Mouse (Mus musculus): ENCODE measurements around the gene Atp2a3.

Gene Atp2a3

DNA sequence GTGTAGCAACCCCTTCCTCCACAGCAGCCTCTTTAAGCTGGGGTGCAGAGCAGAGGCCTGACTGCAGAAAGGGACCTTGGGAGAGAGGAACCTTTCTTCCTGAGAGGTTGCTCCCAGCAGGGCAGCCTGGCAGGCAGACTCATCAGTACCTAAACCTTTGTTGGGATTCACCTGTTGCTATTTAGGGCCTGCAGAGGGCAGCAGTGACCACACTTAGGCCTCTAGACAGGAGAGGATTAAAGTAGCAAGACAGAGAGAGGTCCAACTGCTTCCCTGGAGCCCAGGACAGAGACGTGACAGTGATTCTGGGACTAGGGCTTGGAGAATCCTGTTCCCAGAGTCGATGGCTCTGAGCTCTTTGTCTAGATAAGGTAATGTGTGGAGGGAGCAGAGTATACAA is 45.4 kb downstream of the Atp2a3 start:
- peak; percentile 57 for DNase-seq (ENCODE audit: low read depth)

DNA sequence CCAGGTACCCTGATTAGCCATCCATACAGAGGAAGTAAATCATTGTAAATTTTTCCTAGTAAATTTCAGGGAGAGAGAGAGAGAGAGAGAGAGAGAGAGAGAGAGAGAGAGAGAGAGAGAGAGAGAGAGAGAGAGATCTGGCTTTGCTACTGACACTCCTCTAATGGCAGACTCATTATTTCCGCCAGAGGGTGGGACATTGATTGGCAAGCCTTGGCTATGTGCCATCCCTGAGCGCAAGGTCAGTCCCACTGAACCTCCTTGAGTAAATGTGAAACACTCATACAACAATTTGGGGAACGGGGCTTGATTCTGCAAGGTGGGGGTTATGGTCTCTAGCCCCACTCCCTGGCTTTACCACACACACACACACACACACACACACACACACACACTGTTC is 46.1 kb downstream of the Atp2a3 start:
- DNase-seq (ENCODE audit: low read depth), result no peak

DNA sequence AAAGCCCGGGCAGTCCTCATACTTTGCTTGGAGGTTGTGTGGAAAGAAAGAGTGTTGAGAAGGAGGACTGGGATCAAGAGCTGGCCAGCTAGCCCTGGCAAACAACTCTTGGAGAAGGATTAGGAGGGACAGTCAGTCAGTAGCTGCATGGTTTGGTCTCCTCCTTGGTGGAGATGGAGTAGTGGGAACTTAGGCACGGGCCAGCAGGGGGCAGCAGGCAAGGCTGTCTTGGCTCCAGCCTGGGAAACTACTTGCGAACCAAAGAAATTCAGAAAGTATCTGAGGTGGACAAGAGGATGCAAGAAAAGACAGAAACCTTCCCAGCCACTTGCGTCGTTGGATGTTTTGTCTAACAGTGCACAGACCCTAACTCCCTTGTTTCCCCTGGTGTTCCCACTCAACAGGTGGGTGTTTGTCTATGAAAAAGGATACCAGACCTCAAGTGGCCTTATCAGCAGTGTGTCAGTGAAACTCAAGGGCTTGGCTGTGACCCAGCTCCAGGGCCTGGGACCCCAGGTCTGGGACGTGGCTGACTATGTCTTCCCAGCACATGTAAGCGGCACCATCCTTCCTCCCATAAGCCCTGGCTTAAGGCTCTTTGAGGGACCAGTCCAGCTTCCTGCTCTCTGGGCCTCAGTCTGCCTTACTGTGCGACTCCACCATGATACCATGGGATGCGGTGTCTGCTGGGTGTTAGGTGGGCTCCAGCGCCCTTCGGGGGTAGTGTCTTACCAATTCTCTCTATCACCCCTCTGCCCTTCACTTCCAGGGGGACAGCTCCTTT is 46.9 kb downstream of the Atp2a3 start:
- no peak for DNase-seq (ENCODE audit: low read depth)

GRCm38 (mm10) chr11:73008826-73009225 is 47.9 kb downstream of the Atp2a3 start:
- DNase-seq (ENCODE audit: low read depth), result no peak

- DNase-seq (ENCODE audit: low read depth), result no peak
Measured at GRCm38 (mm10) chr11:73009531-73010274, 48.7 kb downstream of the Atp2a3 start.

DNA sequence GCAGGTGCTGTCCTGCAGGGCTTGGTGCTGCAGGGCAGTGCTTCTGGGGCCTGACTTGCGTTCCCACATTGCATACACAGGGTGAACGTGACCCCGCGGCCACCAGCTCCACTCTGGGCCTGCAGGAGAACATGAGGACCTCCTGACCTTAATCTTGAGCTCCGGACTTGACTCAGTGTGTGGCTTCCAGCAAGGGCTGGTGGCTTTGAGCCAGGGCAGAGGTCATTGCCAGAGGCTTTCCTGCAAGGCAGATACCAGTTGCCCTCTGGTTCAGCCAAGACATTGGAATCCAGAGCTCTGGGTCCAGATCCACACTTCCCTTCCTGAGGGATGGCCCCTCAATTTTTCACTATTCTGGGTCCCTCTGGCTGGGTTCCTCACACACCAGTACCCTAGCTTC is 53.0 kb downstream of the Atp2a3 start:
- no peak for DNase-seq (ENCODE audit: low read depth)

DNA sequence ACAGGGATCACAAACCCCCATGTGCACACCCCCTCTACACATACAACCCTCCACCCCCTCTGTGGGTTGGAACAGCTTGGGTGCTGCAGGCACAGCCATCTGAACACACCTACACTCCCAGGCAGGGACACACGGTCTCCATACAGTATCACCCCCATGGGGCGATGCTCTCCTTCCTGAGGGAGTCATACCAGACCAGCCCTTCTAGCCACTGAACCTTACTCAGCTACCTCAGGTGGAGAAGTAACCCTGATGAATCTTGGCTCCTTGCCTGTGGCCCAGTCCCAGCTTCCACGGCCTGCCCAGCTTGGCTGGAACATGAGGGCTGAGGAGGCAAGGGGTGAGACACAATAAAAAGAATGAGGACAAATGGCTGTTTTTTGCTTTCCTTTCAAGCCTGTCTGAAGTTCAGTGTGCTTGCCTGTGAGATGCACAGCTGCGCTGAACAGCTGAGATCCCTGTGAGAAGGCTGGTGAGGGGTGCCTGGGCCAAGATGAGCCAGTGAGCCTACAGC is 53.9 kb downstream of the Atp2a3 start:
- DNase-seq (ENCODE audit: low read depth), result no peak

DNA sequence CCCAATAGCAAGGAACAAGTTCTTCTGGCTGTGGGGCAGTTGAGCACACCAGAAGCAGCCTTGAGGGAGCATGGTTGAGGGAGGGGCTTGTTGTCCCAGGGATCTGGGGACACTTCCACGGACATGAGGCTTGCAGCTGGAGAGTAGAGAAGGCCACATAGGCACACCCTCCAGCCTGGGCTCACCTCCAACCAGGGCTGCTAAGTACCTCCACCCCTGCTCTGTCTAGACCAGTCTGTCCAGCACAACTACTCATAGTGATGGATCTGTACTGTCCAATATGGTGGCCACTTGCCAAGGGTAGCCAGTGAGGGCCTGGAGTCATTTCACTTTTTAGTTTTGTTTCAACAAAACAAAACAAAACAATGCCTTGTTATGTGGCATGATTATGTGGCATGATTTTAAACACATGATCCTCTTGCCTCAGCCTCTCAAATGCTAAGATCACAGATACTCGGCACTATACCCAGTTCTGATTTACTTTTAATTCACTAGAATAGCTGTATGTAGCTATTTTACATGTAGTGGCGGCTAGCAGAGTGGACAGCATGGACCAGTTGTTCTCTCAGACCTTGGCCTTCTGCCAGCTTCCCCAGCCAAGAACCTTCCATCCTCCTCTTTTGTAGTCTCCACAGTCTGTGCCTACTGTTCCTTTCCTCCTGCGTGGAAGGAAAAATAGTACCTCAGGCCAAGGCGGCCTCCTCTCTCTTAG is 54.6 kb downstream of the Atp2a3 start:
- DNase-seq (ENCODE audit: low read depth), result no peak

GRCm38 (mm10) chr11:73016103-73016420 is 55.1 kb downstream of the Atp2a3 start:
- DNase-seq (ENCODE audit: low read depth), result no peak

DNA sequence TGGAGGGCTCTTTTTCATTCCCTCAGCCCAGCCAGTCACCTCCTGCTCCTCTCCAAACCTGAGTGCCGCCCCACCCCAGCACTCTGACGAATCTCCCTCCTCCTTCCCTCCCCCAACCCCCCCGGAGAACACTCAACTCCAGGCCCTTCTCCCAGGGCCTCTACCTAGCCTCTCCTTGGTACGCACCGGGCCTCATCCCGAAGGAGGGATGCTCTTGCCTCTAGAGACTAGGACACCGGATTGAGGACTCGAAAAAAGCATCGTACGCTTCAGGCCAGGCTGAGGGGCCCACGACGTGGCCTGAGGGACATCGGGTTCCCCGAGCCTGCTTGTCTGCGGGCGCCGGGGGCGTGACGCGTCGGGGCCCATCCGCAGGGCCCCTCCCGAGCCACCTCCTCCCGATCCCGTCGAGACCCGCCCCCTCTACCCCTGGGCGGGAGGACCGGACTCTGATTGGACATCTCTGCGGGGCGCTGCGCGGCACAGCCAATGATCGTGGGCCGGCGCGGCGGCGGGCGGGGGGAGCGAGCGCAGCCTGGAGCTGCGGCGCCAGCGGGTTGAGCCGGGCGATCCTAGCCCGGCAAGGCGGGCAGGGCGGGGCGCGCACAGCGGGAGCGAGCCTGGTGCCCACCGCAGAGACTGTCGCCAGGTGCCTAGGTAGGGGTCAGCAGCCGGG is 57.6 kb downstream of the Atp2a3 start, which contains the start of gene Camkk1:
TSS of gene Camkk1 (plus strand) at position 538 of the 676 bp plus-strand sequence.
- peak; percentile 90 for DNase-seq (ENCODE audit: low read depth)

- peak; percentile 7 for DNase-seq (ENCODE audit: low read depth)
Measured at GRCm38 (mm10) chr11:73019147-73019795, 58.3 kb downstream of the Atp2a3 start.

GRCm38 (mm10) chr11:73020953-73021800 is 60.2 kb downstream of the Atp2a3 start:
- no peak for DNase-seq (ENCODE audit: low read depth)

DNA sequence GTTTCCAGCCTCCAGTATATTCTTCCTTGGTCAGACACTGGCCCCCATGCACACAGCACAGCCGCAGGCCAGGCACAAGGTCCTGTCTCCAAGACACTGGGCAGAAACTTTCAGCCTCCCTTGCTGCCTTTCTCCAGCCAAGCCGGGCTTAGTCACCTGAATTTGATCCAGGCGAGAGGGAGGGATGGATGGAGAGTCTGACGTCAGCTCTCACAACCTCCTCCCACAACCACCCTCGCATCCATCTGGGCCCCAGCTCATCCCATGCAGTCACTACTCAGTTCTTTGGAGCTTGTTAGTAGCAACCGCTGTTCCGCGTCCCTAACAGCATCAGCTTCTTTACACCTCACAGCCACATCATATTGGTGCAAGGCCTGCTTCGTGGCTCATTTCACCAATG is 62.1 kb downstream of the Atp2a3 start:
- no peak for DNase-seq (ENCODE audit: low read depth)

DNA sequence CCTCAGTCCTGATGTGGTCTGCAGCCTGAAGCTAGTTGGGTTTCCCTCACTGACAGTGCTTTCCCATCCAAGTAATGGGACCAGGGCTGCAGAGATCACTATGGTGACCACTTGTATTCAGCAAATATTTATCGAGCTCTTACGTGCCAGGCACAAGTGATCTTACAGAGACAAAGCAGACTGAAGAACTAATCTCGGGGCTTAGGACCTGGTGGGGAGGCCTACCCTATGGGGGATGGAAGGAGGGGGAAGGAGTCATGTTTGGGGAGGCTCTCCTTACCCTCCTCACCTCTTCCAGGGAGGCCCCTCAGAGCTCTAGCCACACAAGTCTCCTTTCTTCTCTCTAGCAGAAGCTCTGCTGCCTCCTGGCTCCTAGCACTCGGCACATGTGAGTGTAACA is 62.9 kb downstream of the Atp2a3 start:
- no peak for DNase-seq (ENCODE audit: low read depth)

DNA sequence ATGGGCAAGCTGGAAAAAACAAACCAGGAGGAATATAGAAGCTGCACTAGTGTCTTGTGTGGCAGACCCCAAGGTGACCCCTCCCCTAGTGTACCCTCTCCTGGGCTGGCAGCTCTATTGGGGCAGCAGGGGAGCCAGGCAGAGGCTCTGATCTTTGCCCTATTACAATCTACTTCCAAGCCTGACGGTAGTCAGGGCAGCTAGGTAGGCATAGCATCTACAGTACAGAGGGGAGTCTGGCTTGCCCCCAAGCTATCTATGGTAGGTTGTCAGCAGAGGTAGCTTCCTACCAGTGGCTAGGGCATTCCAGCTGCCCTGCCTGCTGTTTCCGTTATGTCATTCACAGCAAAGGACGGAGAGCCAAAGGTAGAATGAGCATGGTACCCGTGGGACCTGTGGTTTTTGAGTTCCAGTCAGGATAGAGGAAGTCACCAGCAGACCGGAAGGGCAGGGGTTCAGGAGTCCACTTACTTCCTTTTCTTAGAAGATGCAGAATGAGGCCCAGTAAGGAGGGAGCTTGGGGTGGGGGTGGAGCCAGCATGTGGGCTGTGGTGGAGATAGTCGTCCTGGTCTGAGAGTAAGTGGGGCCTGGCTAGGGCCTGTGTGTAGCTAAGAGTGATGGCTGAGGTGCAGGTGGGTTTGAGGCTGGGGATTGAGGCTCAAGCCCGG is 63.4 kb downstream of the Atp2a3 start:
- DNase-seq (ENCODE audit: low read depth), result no peak

- no peak for DNase-seq (ENCODE audit: low read depth)
Measured at GRCm38 (mm10) chr11:73026961-73027360, 66.0 kb downstream of the Atp2a3 start.

GRCm38 (mm10) chr11:73030821-73031498 is 70.0 kb downstream of the Atp2a3 start:
- DNase-seq (ENCODE audit: low read depth), result peak; percentile 78

DNA sequence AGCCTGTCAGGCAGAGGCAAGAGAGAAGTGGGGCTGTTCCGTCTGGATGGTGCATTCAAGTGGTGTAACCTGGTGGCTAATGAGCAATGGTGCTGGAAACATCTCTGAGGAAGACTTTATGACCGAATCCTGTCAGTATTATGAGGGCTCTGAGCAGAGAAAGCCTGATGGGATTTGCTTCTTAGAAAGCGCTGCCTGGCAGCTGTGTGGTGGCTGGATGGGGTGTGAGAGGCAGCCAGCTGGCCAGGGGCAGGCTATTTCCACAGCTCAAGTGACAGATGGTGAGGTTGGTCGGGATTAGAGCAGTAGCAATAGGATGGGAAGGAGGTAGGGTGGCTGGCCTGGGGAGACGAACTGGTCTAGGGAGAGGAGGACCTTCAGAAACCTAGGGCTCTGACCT is 70.6 kb downstream of the Atp2a3 start:
- no peak for DNase-seq (ENCODE audit: low read depth)

- no peak for DNase-seq (ENCODE audit: low read depth)
Measured at GRCm38 (mm10) chr11:73036077-73036476, 75.1 kb downstream of the Atp2a3 start.

GRCm38 (mm10) chr11:73036889-73037288 is 75.9 kb downstream of the Atp2a3 start:
- DNase-seq (ENCODE audit: low read depth), result no peak
